ENCODE assay signal across 8 mouse cellular contexts in genomic region chr15:102670767-102671575, GRCm38 (mm10). TPM values are rescaled to one million over a fixed set of nuclear protein-coding genes. Genes with fewer than 3 reads are reported as not detected.
DNase-seq lines count a peak whose midpoint lies in the region; TF ChIP-seq lines count a peak whose summit lies in the region.

No protein-coding gene starts in this region.

- intact Hi-C loops in gastrocnemius, adult 2 months (cut with DNase I), result loop anchor here (1.0 kb wide), 1 partner anchor 46 kb away; the partner anchor contains the start of genes Atf7 and Gm28047

- H3K4me3 ChIP-seq in gastrocnemius, adult 2 months, result peak overlapping the region; percentile 79
- peak overlapping the region; percentile 96 for H3K4me3 ChIP-seq in megakaryocyte, embryonic 14.5 days (replicated peaks)

- peak; percentile 96 for DNase-seq in WW6 (ENCODE audit: low read depth, low spot score)
- DNase-seq in cerebellum, postnatal 4 days (ENCODE audit: low spot score in 2 of 2), result peak; percentile 99 to 100
- peak; percentile 98 for DNase-seq in gastrocnemius, adult 2 months
- DNase-seq in hindlimb bud, embryonic 11.5 days (ENCODE audit: extremely low spot score, low read depth, low spot score), result peak; percentile 97
- peak; percentile 92 to 98 for DNase-seq in left cerebral cortex, adult 8-10 months (ENCODE audit: low spot score in 2 of 2)
- DNase-seq in right cerebral cortex, postnatal 10 days (ENCODE audit: low spot score in 2 of 2), result peak; percentile 99
- peak; percentile 91 for DNase-seq in urinary bladder, postnatal 25 days (ENCODE audit: low spot score)

- peaks cover 50% of the 10 kb centered on the region for H3K4me1 ChIP-seq in megakaryocyte, embryonic 14.5 days

- H3K27me3 ChIP-seq in megakaryocyte, embryonic 14.5 days (replicated peaks), result peaks cover 28% of the 10 kb centered on the region

- peaks cover 35% of the 10 kb centered on the region for H3K36me3 ChIP-seq in megakaryocyte, embryonic 14.5 days (replicated peaks; ENCODE audit: low read length)

- peaks cover 11% of the 10 kb centered on the region for H3K9me3 ChIP-seq in megakaryocyte, embryonic 14.5 days

- peak; percentile 98 for TF ChIP-seq CTCF in gastrocnemius, adult 2 months (IDR thresholded peaks at IDR 0.05)

- H3K27ac ChIP-seq in gastrocnemius, adult 2 months, result peak overlapping the region; percentile 100

RNA-seq across cellular contexts. Expression of gene Atp5g2, which starts 1.2 kb away (rescaled TPM):
- 10 to 100 TPM; 25.6 to 33.1 TPM for total RNA-seq in gastrocnemius, adult 2 months (2021)
- 10 to 100 TPM in 3 of 4 experiments, 1 to 10 TPM in 1; 8.4 to 19.1 (median 13.2) TPM for total RNA-seq in left cerebral cortex, adult 8-10 months (2022)
- 10.2 and 125 TPM in 2 replicates for polyA plus RNA-seq in megakaryocyte, embryonic 14.5 days (2012; ENCODE audit: insufficient read depth, low replicate concordance)

RNA-seq across cellular contexts. Expression of gene Atf7, which starts 45.7 kb away (rescaled TPM):
- 10 to 100 TPM; 60.2 to 62.5 TPM for total RNA-seq in gastrocnemius, adult 2 months (2021)
- 10 to 100 TPM; 40.8 to 44.8 (median 42.6) TPM for total RNA-seq in left cerebral cortex, adult 8-10 months (2022)
- 0.52 and 4.5 TPM in 2 replicates for polyA plus RNA-seq in megakaryocyte, embryonic 14.5 days (2012; ENCODE audit: insufficient read depth, low replicate concordance)

RNA-seq across cellular contexts. Expression of gene Gm28047, which starts 46.1 kb away (rescaled TPM):
- 1 to 10 TPM in 1 of 2 experiments, not detected in 1; 1.8 TPM for total RNA-seq in gastrocnemius, adult 2 months (2021)
- under 1 TPM in 1 of 4 experiments, not detected in 3; 0.91 TPM for total RNA-seq in left cerebral cortex, adult 8-10 months (2022)
- polyA plus RNA-seq in megakaryocyte, embryonic 14.5 days (2012; ENCODE audit: insufficient read depth, low replicate concordance), result not detected in 2 replicates

RNA-seq across cellular contexts. Expression of gene Calcoco1, which starts 51.0 kb away (rescaled TPM):
- total RNA-seq in gastrocnemius, adult 2 months (2021), result 10 to 100 TPM; 67.7 to 70.2 TPM
- 10 to 100 TPM; 74.9 to 85.2 (median 82.2) TPM for total RNA-seq in left cerebral cortex, adult 8-10 months (2022)
- 6.7 and 23.2 TPM in 2 replicates for polyA plus RNA-seq in megakaryocyte, embryonic 14.5 days (2012; ENCODE audit: insufficient read depth, low replicate concordance)

Comparison
In these comparisons a context has a peak if more than half of its experiments do, and no peak if none do; other contexts are left out.
1. Peak in every context shown above with its lines: DNase-seq, H3K4me3 ChIP-seq and H3K27ac ChIP-seq.